9 mouse cellular contexts compared by ENCODE assay signal in genomic region chr5:28293990-28294389, GRCm38 (mm10). TPM values are rescaled to one million over a fixed set of nuclear protein-coding genes. Genes with fewer than 3 reads are reported as not detected.
DNase-seq lines count a peak whose midpoint lies in the region; ATAC-seq and TF ChIP-seq lines count a peak whose summit lies in the region.
"Had no signal": no experiment of that assay in that cellular context is flagged by ENCODE, and none has a peak within 500 bp of the region (broad histone marks: within the 10 kb centered on the region; RNA-seq: fewer than 3 reads in every experiment).

No protein-coding gene starts in this region.

- H3K4me3 ChIP-seq in MEL (ENCODE audit: control insufficient read depth in 1 of 2, insufficient read depth in 1 of 2, low read depth in 2 of 2, low read length in 2 of 2), result no peak overlapping the region
- no peak overlapping the region for H3K4me3 ChIP-seq in liver, postnatal 0 days (ENCODE audit: low read depth, low read length)
- H3K4me3 ChIP-seq: heart, embryonic 15.5 days had no signal

- TF ChIP-seq EP300 in MEL (IDR thresholded peaks at IDR 0.05; ENCODE audit: low read depth in 1 of 2, low read length in 2 of 2), result no peak
- TF ChIP-seq EP300 in liver, postnatal 0 days (IDR thresholded peaks at IDR 0.05; ENCODE audit: low read depth), result no peak

- TF ChIP-seq CTCF in MEL (IDR thresholded peaks at IDR 0.05 in 2 of 3, conservative IDR thresholded peaks at IDR 0.05 in 1 of 3; ENCODE audit: control insufficient read depth in 1 of 3, insufficient read depth in 1 of 3, low read depth in 2 of 3, low read length in 3 of 3, poor library complexity in 1 of 3, severe bottlenecking in 1 of 3), result peak; percentile 98 to 100 (median 99)
- peak; percentile 99 for TF ChIP-seq CTCF in liver, postnatal 0 days (IDR thresholded peaks at IDR 0.05; ENCODE audit: low read depth)

- WGBS in liver, postnatal 0 days (ENCODE audit: insufficient replicate concordance), result 4% methylated on average over 6 of the region's 6 CpGs

- H3K27ac ChIP-seq in MEL (ENCODE audit: control insufficient read depth, low read depth, low read length), result no peak overlapping the region
- no peak overlapping the region for H3K27ac ChIP-seq in liver, postnatal 0 days (ENCODE audit: low read depth)
- H3K27ac ChIP-seq: heart, embryonic 15.5 days had no signal

- H3K27me3 ChIP-seq in MEL (ENCODE audit: control insufficient read depth in 1 of 2, insufficient read depth in 2 of 2, low read length in 2 of 2), result no peaks in the 10 kb centered on the region
- H3K27me3 ChIP-seq in liver, postnatal 0 days (ENCODE audit: insufficient read depth, low read length), result no peaks in the 10 kb centered on the region
- H3K27me3 ChIP-seq: heart, embryonic 15.5 days had no signal

- H3K36me3 ChIP-seq in MEL (ENCODE audit: control insufficient read depth in 1 of 2, insufficient read depth in 2 of 2, low read length in 2 of 2), result no peaks in the 10 kb centered on the region; a peak in 1 of 4 replicates
- H3K36me3 ChIP-seq in liver, postnatal 0 days (replicated peaks; ENCODE audit: insufficient read depth, low read length), result no peaks in the 10 kb centered on the region
- H3K36me3 ChIP-seq: heart, embryonic 15.5 days had no signal

- H3K9ac ChIP-seq in MEL (ENCODE audit: control insufficient read depth, low read depth, low read length, poor library complexity, severe bottlenecking), result no peak overlapping the region
- no peak overlapping the region for H3K9ac ChIP-seq in liver, postnatal 0 days (replicated peaks)
- H3K9ac ChIP-seq: heart, embryonic 15.5 days had no signal

- DNase-seq in 3T3-L1 (ENCODE audit: low read depth, low spot score) (peak; percentile 82), MEL (ENCODE audit: low read depth, low spot score) (peak; percentile 85)
- DNase-seq in cerebellum, adult 8-10 months, result peak; percentile 95
- DNase-seq in frontal cortex, postnatal 25 days (ENCODE audit: low spot score in 2 of 2), result peak; percentile 81 to 88
- peak; percentile 93 for DNase-seq in kidney, postnatal 10 days
- peak; percentile 90 for DNase-seq in liver, postnatal 0 days
- DNase-seq in retina, postnatal 1 day, result peak; percentile 75
- peak; percentile 64 to 91 for DNase-seq in urinary bladder, adult 18-20 months (ENCODE audit: low spot score in 2 of 2)

- TF ChIP-seq POLR2A in MEL (IDR thresholded peaks at IDR 0.05; ENCODE audit: control insufficient read depth in 1 of 2, insufficient read depth in 1 of 2, low read depth in 1 of 2, low read length in 2 of 2, poor library complexity in 1 of 2), result no peak

- H3K4me1 ChIP-seq in MEL (ENCODE audit: control insufficient read depth in 1 of 2, insufficient read depth in 2 of 2, low read length in 2 of 2), result no peaks in the 10 kb centered on the region
- H3K4me1 ChIP-seq in liver, postnatal 0 days (ENCODE audit: insufficient read depth), result peaks cover 11% of the 10 kb centered on the region
- H3K4me1 ChIP-seq: heart, embryonic 15.5 days had no signal

- H3K79me2 ChIP-seq in MEL (ENCODE audit: control insufficient read depth, insufficient read depth, low read length, poor library complexity), result no peaks in the 10 kb centered on the region

- ATAC-seq in liver, postnatal 0 days, result no peak

- H3K9me3 ChIP-seq in MEL (replicated peaks; ENCODE audit: insufficient read depth, low read length), result no peaks in the 10 kb centered on the region
- no peaks in the 10 kb centered on the region for H3K9me3 ChIP-seq in liver, postnatal 0 days (ENCODE audit: low read length)
- H3K9me3 ChIP-seq: heart, embryonic 15.5 days had no signal

- H3K4me2 ChIP-seq in liver, postnatal 0 days (ENCODE audit: low read depth, low read length), result no peak overlapping the region
- H3K4me2 ChIP-seq: heart, embryonic 15.5 days had no signal

- peak; percentile 83 for TF ChIP-seq RAD21 in MEL (IDR thresholded peaks at IDR 0.05; ENCODE audit: low read depth, low read length)

TF ChIP-seq in MEL, 35 proteins besides CTCF, POLR2A, EP300 and RAD21:
- TF ChIP-seq SMC3 (IDR thresholded peaks at IDR 0.05; ENCODE audit: low read depth, low read length) (peak; percentile 99), TCF12 (IDR thresholded peaks at IDR 0.05; ENCODE audit: low read depth, low read length) (no peak), NELFE (IDR thresholded peaks at IDR 0.05; ENCODE audit: low read depth, low read length) (no peak), POLR2AphosphoS2 (IDR thresholded peaks at IDR 0.05; ENCODE audit: low read length) (no peak), TAL1 (IDR thresholded peaks at IDR 0.05; ENCODE audit: low read length) (no peak), MXI1 (IDR thresholded peaks at IDR 0.05; ENCODE audit: low read depth, low read length) (no peak), POLR2AphosphoS5 (IDR thresholded peaks at IDR 0.05; ENCODE audit: borderline replicate concordance, low read depth, low read length) (no peak), UBTF (IDR thresholded peaks at IDR 0.05; ENCODE audit: borderline replicate concordance, insufficient read depth, low read depth, low read length) (no peak), ZC3H11A (IDR thresholded peaks at IDR 0.05; ENCODE audit: low read depth, low read length) (peak; percentile 83)

RNA-seq across cellular contexts. Expression of gene Rbm33, which starts 22.9 kb away (rescaled TPM):
- total RNA-seq in MEL (2012; rRNA removed), result 14.6 and 21.8 TPM in 2 replicates
- polyA plus RNA-seq in MEL (2012; ENCODE audit: insufficient read depth in 1 of 2, insufficient read length in 2 of 2, low read depth in 1 of 2, low replicate concordance in 2 of 2, missing spikeins in 1 of 2), result 10 to 100 TPM in 1 of 2 experiments, not detected in 1; 60.3 TPM
- polyA plus RNA-seq in liver, postnatal 0 days (2015; fragmentation: Nextera tagmentation; extraction: Ambion mirVana), result 4.4 and 5.4 TPM in 2 replicates

RNA-seq across cellular contexts. Expression of gene Cnpy1, which starts 48.4 kb away (rescaled TPM):
- total RNA-seq in MEL (2012; rRNA removed), result not detected in 2 replicates
- polyA plus RNA-seq in MEL (2012; ENCODE audit: insufficient read depth in 1 of 2, insufficient read length in 2 of 2, low read depth in 1 of 2, low replicate concordance in 2 of 2, missing spikeins in 1 of 2), result not detected
- not detected in 2 replicates for polyA plus RNA-seq in liver, postnatal 0 days (2015; fragmentation: Nextera tagmentation; extraction: Ambion mirVana)
- polyA plus RNA-seq: heart, embryonic 15.5 days had no signal
